Mouse (Mus musculus) heart, adult 2 months (tissue): ENCODE measurements at regions not wholly inside any gene's neighbourhood (a gene's known extent, or its start where the extent isn't known, plus 50 kb on each side); places are given as distances from the start of the nearest gene placed in this dataset.

Source experiments
- CTCF ChIP-seq: fragments of 200-600 bp; IDR thresholded peaks from 2 replicates; pipeline ENCODE4 v1.8.1; 2022; ENCODE audit warnings: antibody characterized with exemption, mild to moderate bottlenecking, moderate library complexity
- POLR2A ChIP-seq: fragments of 200-500 bp; IDR thresholded peaks from 2 replicates; pipeline ENCODE4 v1.6.1; 2011; ENCODE audit warnings: mild to moderate bottlenecking, low read depth, low read length, control low read depth; ENCODE audit not compliant: insufficient read depth

DNA sequence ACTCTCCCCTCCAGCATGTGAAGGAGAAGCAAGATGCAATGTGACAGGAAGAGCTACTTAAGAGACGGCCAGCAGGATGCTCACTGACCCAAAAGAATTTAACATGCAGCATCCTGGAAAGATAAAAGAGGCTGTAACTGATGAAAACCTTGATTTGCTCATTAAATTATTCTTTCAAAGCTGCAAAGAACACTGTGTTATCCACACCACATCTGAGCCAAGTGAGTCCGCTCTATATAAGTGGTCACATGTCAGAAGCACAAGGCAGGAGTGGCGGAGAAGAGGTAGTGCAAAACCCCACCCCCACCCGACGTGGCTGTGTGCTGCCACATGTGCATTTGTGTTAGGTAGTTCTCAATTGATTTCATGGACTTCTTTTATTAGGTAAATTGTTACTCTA is 176.0 kb upstream of the Tac1 start:
- no peak for TF ChIP-seq CTCF
- TF ChIP-seq POLR2A: no peak
